Mouse (Mus musculus) CH12.LX (cell line): ENCODE data around the gene Hid1. TPM values are rescaled to one million over a fixed set of nuclear protein-coding genes. Genes with fewer than 3 reads are reported as not detected.
A peak's percentile ranks its signal among the peaks of the same experiment; 100 is the strongest.

Source experiments
- DNase-seq: peaks from one replicate; pipeline ENCODE4 v3.0.0-alpha.2; 2013; ENCODE audit errors: extremely low read depth
- H3K27ac ChIP-seq: 2 replicates; pipeline ENCODE4 v1.5.1; 2012; ENCODE audit warnings: low read depth, mild to moderate bottlenecking, control low read depth, moderate library complexity; ENCODE audit not compliant: insufficient read depth
- H3K27me3 ChIP-seq: replicated peaks from 2 replicates; pipeline ENCODE3; 2012; ENCODE audit warnings: inconsistent platforms
- H3K36me3 ChIP-seq, 2 experiments: replicated peaks in 1 of 2; 2 replicates each; pipeline versions ENCODE3 to v1.6.1; 2012; ENCODE audit warnings: inconsistent platforms in 1 of 2, low read length in 1 of 2, mild to moderate bottlenecking in 1 of 2, mixed read lengths in 1 of 2, moderate library complexity in 1 of 2; ENCODE audit not compliant: control insufficient read depth in 1 of 2, insufficient read depth in 1 of 2
- H3K4me1 ChIP-seq, 2 experiments: 2 replicates each; pipeline ENCODE4 v1.6.1; 2012; ENCODE audit warnings: inconsistent platforms in 1 of 2, moderate library complexity in 1 of 2; ENCODE audit not compliant: insufficient read depth in 2 of 2, control insufficient read depth in 1 of 2
- H3K4me2 ChIP-seq: 2 replicates; pipeline ENCODE4 v1.6.1; 2012; ENCODE audit warnings: low read depth, mild to moderate bottlenecking, control low read depth; ENCODE audit not compliant: poor library complexity, insufficient read depth, severe bottlenecking
- H3K4me3 ChIP-seq, 3 experiments: fragments of 150-350 bp in 1 of 3; sonication (generic) in 1 of 3; replicated peaks in 1 of 3; 2 replicates each; pipeline versions ENCODE3 to v1.5.1; 2011 to 2012; ENCODE audit warnings: low read depth in 2 of 3, low read length in 2 of 3, mild to moderate bottlenecking in 2 of 3, moderate library complexity in 2 of 3, control low read depth in 1 of 3, improper control_type of control experiment in 1 of 3, inconsistent platforms in 1 of 3, mixed read lengths in 1 of 3; ENCODE audit not compliant: poor library complexity in 1 of 3
- H3K79me2 ChIP-seq: replicated peaks from 2 replicates; pipeline ENCODE4 v1.6.1; 2012; ENCODE audit warnings: mild to moderate bottlenecking, moderate library complexity; ENCODE audit not compliant: control insufficient read depth, poor library complexity, insufficient read depth, severe bottlenecking; ENCODE audit errors: extremely low read depth
- H3K9ac ChIP-seq: 2 replicates; pipeline ENCODE4 v1.6.1; 2012; ENCODE audit warnings: low read depth, mild to moderate bottlenecking, control low read depth, moderate library complexity; ENCODE audit not compliant: insufficient read depth
- H3K9me3 ChIP-seq: replicated peaks from 2 replicates; pipeline ENCODE3; 2012; ENCODE audit warnings: low read length, inconsistent platforms, mixed read lengths
- CHD1 ChIP-seq: IDR thresholded peaks from 2 replicates; pipeline ENCODE4 v1.6.1; 2012; ENCODE audit warnings: low read depth, low read length, improper control_type of control experiment, inconsistent platforms
- CHD2 ChIP-seq: IDR thresholded peaks from 2 replicates; pipeline ENCODE4 v1.6.1; 2011; ENCODE audit warnings: low read length, improper control_type of control experiment
- GABPA ChIP-seq: IDR thresholded peaks from 2 replicates; pipeline ENCODE4 v1.6.1; 2012; ENCODE audit warnings: low read depth, low read length, improper control_type of control experiment, inconsistent platforms; ENCODE audit not compliant: insufficient replicate concordance
- KAT2A ChIP-seq: IDR thresholded peaks from 2 replicates; pipeline ENCODE4 v1.6.1; 2012; ENCODE audit warnings: low read length, improper control_type of control experiment, inconsistent platforms; ENCODE audit not compliant: insufficient replicate concordance
- MAZ ChIP-seq: IDR thresholded peaks from 2 replicates; pipeline ENCODE4 v1.6.1; 2012; ENCODE audit warnings: low read depth, mild to moderate bottlenecking, inconsistent platforms, low read length, improper control_type of control experiment, moderate library complexity
- MEF2A ChIP-seq: IDR thresholded peaks from 2 replicates; pipeline ENCODE4 v1.6.1; 2014; ENCODE audit warnings: low read depth, mild to moderate bottlenecking, inconsistent platforms, low read length, improper control_type of control experiment, borderline replicate concordance
- MXI1 ChIP-seq: IDR thresholded peaks from 2 replicates; pipeline ENCODE4 v1.6.1; 2011; ENCODE audit warnings: mild to moderate bottlenecking, low read depth, low read length, improper control_type of control experiment
- NRF1 ChIP-seq: IDR thresholded peaks from 2 replicates; pipeline ENCODE4 v1.6.1; 2014; ENCODE audit warnings: low read depth, mild to moderate bottlenecking, inconsistent platforms, low read length, improper control_type of control experiment, moderate library complexity
- PAX5 ChIP-seq: IDR thresholded peaks from 2 replicates; pipeline ENCODE4 v1.6.1; 2012; ENCODE audit warnings: low read length, inconsistent platforms, mixed read lengths
- POLR2AphosphoS2 ChIP-seq: IDR thresholded peaks from 2 replicates; pipeline ENCODE4 v1.6.1; 2011; ENCODE audit warnings: low read depth, low read length, improper control_type of control experiment
- SIN3A ChIP-seq: IDR thresholded peaks from 2 replicates; pipeline ENCODE4 v1.6.1; 2012; ENCODE audit warnings: low read length, improper control_type of control experiment, inconsistent platforms
- SMC3 ChIP-seq: IDR thresholded peaks from 2 replicates; pipeline ENCODE4 v1.6.1; 2011; ENCODE audit warnings: low read depth, low read length, improper control_type of control experiment
- UBTF ChIP-seq: IDR thresholded peaks from 2 replicates; pipeline ENCODE4 v1.6.1; 2012; ENCODE audit warnings: low read depth, mild to moderate bottlenecking, inconsistent platforms, low read length, improper control_type of control experiment, moderate library complexity
- USF1 ChIP-seq: IDR thresholded peaks from 2 replicates; pipeline ENCODE4 v1.6.1; 2014; ENCODE audit warnings: low read depth, mild to moderate bottlenecking, inconsistent platforms, low read length, improper control_type of control experiment
- ZMIZ1 ChIP-seq: IDR thresholded peaks from 2 replicates; pipeline ENCODE4 v1.6.1; 2012; ENCODE audit warnings: low read depth, mild to moderate bottlenecking, inconsistent platforms, low read length, improper control_type of control experiment
- dilution Hi-C: fragments of 300-500 bp; cut with MboI; formaldehyde crosslinking; loops from 2 replicates; pipeline ENCODE4 v1.14.3; 2020; ENCODE audit warnings: low sequenced_read_pairs; ENCODE audit not compliant: extremely low pct_unique_long_range_greater_than_20kb, extremely low pct_ligation_motif_present
- in situ Hi-C: fragments of 300-500 bp; cut with MboI; formaldehyde crosslinking; loops from 3 replicates; pipeline ENCODE4 v1.14.3; 2019; ENCODE audit warnings: low sequenced_read_pairs, low pct_ligation_motif_present, low pct_unique_long_range_greater_than_20kb, mixed read lengths
- polyA plus RNA-seq: library from polyadenylated mRNA; unstranded; fragments of >175 nt; gene quantifications from 2 replicates; pipeline ENCODE4 v1.2.1, GENCODE M21; 2012; ENCODE audit warnings: low read depth; ENCODE audit not compliant: insufficient read length
- total RNA-seq, 2 experiments: library from RNA; depleted of rRNA; stranded (reverse); fragments of 300-350 nt in 1 of 2; fragments of >200 nt in 1 of 2; gene quantifications; 2 replicates each; pipeline ENCODE4 v1.2.3; 2012 to 2014

Hid1 gene
- total and polyA plus RNA-seq, 3 experiments, result 0.12 to 3.6 (median 0.36) TPM

DNA sequence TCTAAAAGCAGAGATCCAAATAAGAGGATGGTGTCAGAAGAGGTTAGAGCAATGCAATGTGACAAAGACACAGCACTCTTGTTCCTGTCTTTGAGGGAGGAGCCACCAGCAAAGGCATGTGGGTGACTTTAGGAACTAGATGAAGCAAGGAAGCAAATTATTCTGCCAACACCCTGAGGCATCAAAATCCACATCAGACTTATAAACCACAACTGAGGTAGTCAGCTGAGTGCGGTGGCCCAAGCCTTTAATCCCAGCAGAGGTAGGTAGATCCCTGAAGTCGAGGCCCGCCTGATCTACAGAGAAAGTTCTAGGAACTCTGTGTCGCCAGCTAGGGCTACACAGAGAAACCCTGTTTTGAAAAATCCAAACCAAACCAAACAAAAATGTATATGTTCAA is 9.7 kb upstream of the Hid1 start:
- Histone ChIP-seq H3K27ac (no peak overlapping the region), H3K9ac (no peak overlapping the region), H3K4me3 (no peak overlapping the region), H3K36me3 (no peaks in the 10 kb centered on the region), H3K27me3 (peaks cover 67% of the 10 kb centered on the region), H3K4me2 (no peak overlapping the region), H3K4me1 (peaks cover 4 to 10% of the 10 kb centered on the region in 2 experiments; a peak in 3 of 4 replicates), H3K79me2 (no peaks in the 10 kb centered on the region), H3K9me3 (peaks cover 18% of the 10 kb centered on the region)
- dilution Hi-C loops, result no loop called here
- no peak for DNase-seq
- TF ChIP-seq NRF1 (no peak), KAT2A (no peak), MEF2A (no peak), USF1 (no peak), GABPA (no peak), CHD1 (no peak)
- in situ Hi-C loops, result no loop called here

DNA sequence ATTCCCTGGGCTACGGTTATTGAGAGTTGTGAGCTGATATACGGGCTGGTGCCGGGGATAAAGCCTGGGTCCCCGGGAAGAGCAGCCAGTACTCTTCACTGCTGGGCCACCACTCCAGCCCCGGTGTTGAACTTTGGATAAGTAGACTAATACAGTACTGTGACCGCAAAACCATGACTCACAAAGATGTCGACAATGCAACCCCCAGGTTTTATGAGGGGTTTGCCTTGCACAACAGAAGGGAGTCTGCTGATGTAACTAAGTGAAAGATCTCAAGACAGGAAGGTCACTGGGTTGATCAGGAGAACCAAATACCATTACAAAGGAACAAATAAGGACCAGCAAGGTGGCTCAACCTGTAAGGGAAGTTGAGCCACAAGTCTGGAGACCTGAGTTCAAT is 9.2 kb upstream of the Hid1 start:
- no peaks in the 10 kb centered on the region for H3K36me3 ChIP-seq
- in situ Hi-C loops (no loop called here), dilution Hi-C loops (no loop called here)
- H3K27ac ChIP-seq, result no peak overlapping the region
- H3K9me3 ChIP-seq, result peaks cover 12% of the 10 kb centered on the region
- no peaks in the 10 kb centered on the region for H3K79me2 ChIP-seq
- H3K9ac ChIP-seq, result no peak overlapping the region
- peaks cover 4 to 10% of the 10 kb centered on the region in 2 experiments; a peak in 3 of 4 replicates for H3K4me1 ChIP-seq
- no peak overlapping the region for H3K4me2 ChIP-seq
- peaks cover 72% of the 10 kb centered on the region for H3K27me3 ChIP-seq
- no peak overlapping the region for H3K4me3 ChIP-seq
- TF ChIP-seq SMC3 (no peak), MAZ (no peak)
- TF ChIP-seq, all 38 proteins: peak for 0
- DNase-seq, result no peak

- Histone ChIP-seq H3K4me2 (peak overlapping the region; percentile 94), H3K4me3 (no peak overlapping the region), H3K27ac (no peak overlapping the region), H3K79me2 (no peaks in the 10 kb centered on the region), H3K4me1 (peaks cover 4 to 10% of the 10 kb centered on the region in 2 experiments; a peak in 3 of 4 replicates), H3K27me3 (peaks cover 85% of the 10 kb centered on the region), H3K9me3 (peaks cover 10% of the 10 kb centered on the region), H3K36me3 (no peaks in the 10 kb centered on the region), H3K9ac (0 out of 2 replicates have a peak overlapping the region, but pooled peaks have one; percentile 35)
- TF ChIP-seq POLR2AphosphoS2 (no peak), MXI1 (no peak), KAT2A (no peak), UBTF (no peak), PAX5 (no peak), ZMIZ1 (no peak), CHD2 (no peak), SIN3A (peak; percentile 11; the same call in 1 of the 2 replicates)
- no peak for DNase-seq
- in situ Hi-C loops, result no loop called here
- dilution Hi-C loops, result no loop called here
Observed at GRCm38 (mm10) chr11:115374695-115375425, 7.3 kb upstream of the Hid1 start.
